Mouse (Mus musculus): ENCODE data around the gene Hist1h1a. TPM values are rescaled to one million over a fixed set of nuclear protein-coding genes. Genes with fewer than 3 reads are reported as not detected.

Hist1h1a gene
- total and polyA plus RNA-seq, 3 experiments: 2.4 to 1,163 (median 30.9) TPM

DNA sequence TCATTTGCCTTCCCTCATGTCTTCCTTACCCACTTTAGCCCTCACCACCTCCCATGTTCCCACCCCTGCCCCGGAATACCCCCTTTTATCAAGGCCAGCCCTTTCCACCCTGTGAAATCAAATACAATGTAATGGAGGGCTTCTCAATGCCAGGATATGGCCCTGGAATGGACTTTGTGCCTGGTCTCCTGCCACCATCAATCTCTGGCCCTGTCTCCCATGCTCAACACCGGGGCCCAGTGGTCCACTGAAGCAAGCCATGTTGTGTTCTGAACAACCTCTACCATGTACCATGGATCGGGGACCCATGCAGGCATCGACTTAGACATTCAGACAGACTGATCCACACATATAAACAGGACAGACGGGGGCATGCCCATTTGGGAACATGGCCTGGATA is 33.8 kb upstream of the Hist1h1a start:
- TF ChIP-seq ZKSCAN1 (IDR thresholded peaks at IDR 0.05; ENCODE audit: borderline replicate concordance, low read depth, low read length) (no peak), TBP (conservative IDR thresholded peaks at IDR 0.05; ENCODE audit: low read depth, low read length) (no peak), ELF1 (IDR thresholded peaks at IDR 0.05; ENCODE audit: low read depth, low read length) (no peak), JUND (conservative IDR thresholded peaks at IDR 0.05; ENCODE audit: low read depth, low read length) (no peak), UBTF (IDR thresholded peaks at IDR 0.05; ENCODE audit: low read depth, low read length) (no peak), HCFC1 (IDR thresholded peaks at IDR 0.05; ENCODE audit: low read depth, low read length) (no peak), POLR2A (IDR thresholded peaks at IDR 0.05; ENCODE audit: low read depth, low read length) (no peak)
- H3K4me2 ChIP-seq (ENCODE audit: insufficient read depth, low read depth, poor library complexity, severe bottlenecking): no peak overlapping the region
- dilution Hi-C loops (cut with MboI; ENCODE audit: extremely low pct_ligation_motif_present, extremely low pct_unique_long_range_greater_than_20kb, low sequenced_read_pairs) (no loop called here), in situ Hi-C loops (cut with MboI; ENCODE audit: low pct_ligation_motif_present, low pct_unique_long_range_greater_than_20kb, low sequenced_read_pairs) (loop anchor here (10.0 kb wide), 1 partner anchor 95 kb away; no protein-coding TSS in a partner anchor)
- no peaks in the 10 kb centered on the region for H3K36me3 ChIP-seq (replicated peaks in 1 of 2; ENCODE audit: control insufficient read depth in 1 of 2, insufficient read depth in 1 of 2, low read length in 1 of 2)
- H3K27ac ChIP-seq (ENCODE audit: insufficient read depth, low read depth): no peak overlapping the region
- H3K4me1 ChIP-seq (ENCODE audit: control insufficient read depth in 1 of 2, insufficient read depth in 2 of 2): no peaks in the 10 kb centered on the region
- no peaks in the 10 kb centered on the region for H3K9me3 ChIP-seq (replicated peaks; ENCODE audit: low read length)
- H3K4me3 ChIP-seq (replicated peaks in 1 of 3; ENCODE audit: low read depth in 2 of 3, low read length in 2 of 3, poor library complexity in 1 of 3): no peak overlapping the region
- H3K9ac ChIP-seq (ENCODE audit: insufficient read depth, low read depth): no peak overlapping the region
- H3K79me2 ChIP-seq (replicated peaks; ENCODE audit: control insufficient read depth, extremely low read depth, insufficient read depth, poor library complexity, severe bottlenecking): no peaks in the 10 kb centered on the region
- H3K27me3 ChIP-seq (replicated peaks): no peaks in the 10 kb centered on the region
- no peak for DNase-seq (ENCODE audit: extremely low read depth)

DNA sequence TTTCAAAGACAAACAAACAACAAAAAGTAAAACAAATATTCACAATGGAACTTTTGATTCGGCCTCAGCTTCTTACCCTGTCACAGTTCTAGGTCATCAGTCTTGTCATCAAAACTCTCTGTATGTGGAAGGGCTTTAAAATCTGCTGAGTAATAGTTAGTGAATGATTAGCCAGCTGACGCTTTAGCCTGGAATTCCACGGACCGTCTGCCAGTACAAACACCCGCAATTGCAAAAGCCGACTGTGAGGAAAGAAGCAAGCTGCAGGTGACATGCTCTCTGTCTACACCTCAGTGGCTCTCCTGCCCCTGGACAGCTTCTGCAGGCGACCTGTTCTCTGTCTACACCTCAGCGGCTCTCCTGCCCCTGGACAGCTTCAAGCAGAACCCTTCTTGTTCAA is 33.0 kb upstream of the Hist1h1a start:
- Histone ChIP-seq H3K4me2 (ENCODE audit: insufficient read depth, low read depth, poor library complexity, severe bottlenecking) (no peak overlapping the region), H3K27me3 (replicated peaks) (no peaks in the 10 kb centered on the region), H3K36me3 (replicated peaks in 1 of 2; ENCODE audit: control insufficient read depth in 1 of 2, insufficient read depth in 1 of 2, low read length in 1 of 2) (no peaks in the 10 kb centered on the region), H3K4me3 (replicated peaks in 1 of 3; ENCODE audit: low read depth in 2 of 3, low read length in 2 of 3, poor library complexity in 1 of 3) (no peak overlapping the region), H3K79me2 (replicated peaks; ENCODE audit: control insufficient read depth, extremely low read depth, insufficient read depth, poor library complexity, severe bottlenecking) (no peaks in the 10 kb centered on the region), H3K9ac (ENCODE audit: insufficient read depth, low read depth) (no peak overlapping the region), H3K4me1 (ENCODE audit: control insufficient read depth in 1 of 2, insufficient read depth in 2 of 2) (no peaks in the 10 kb centered on the region), H3K27ac (ENCODE audit: insufficient read depth, low read depth) (no peak overlapping the region), H3K9me3 (replicated peaks; ENCODE audit: low read length) (no peaks in the 10 kb centered on the region)
- TF ChIP-seq SMC3 (IDR thresholded peaks at IDR 0.05; ENCODE audit: low read depth, low read length) (no peak), NRF1 (IDR thresholded peaks at IDR 0.05; ENCODE audit: low read depth, low read length) (no peak), MXI1 (IDR thresholded peaks at IDR 0.05; ENCODE audit: low read depth, low read length) (no peak)
- dilution Hi-C loops (cut with MboI; ENCODE audit: extremely low pct_ligation_motif_present, extremely low pct_unique_long_range_greater_than_20kb, low sequenced_read_pairs) (no loop called here), in situ Hi-C loops (cut with MboI; ENCODE audit: low pct_ligation_motif_present, low pct_unique_long_range_greater_than_20kb, low sequenced_read_pairs) (no loop called here)
- DNase-seq (ENCODE audit: extremely low read depth): no peak

DNA sequence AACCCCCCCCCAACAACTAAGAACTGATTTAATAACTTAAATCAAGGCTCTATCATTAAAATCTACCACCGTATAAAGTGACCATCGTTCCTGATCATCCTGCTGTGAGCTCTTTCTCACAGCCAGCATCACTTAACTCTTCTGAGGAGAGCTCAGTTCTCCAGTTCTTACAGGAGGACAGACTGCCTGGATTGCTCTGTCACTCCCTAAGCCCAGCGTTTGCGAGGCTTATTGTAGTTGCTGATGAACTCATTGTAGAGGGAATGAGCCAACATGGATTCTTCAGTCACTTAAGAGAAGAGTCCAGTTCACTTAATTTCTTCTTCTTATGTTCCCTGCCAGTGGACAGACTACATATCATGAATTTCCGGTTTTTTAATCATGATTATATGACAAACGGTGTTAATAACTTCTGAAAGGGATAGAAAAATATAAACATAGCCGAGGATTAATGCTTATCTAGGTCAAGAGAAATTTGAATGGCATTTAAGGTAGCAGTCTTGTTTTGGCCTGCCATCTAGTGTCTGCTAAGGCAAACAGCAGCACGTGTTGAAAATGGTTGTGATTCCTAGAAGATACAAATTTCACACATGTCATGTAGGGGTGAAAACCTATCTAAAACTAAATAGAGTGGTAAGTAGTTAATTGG is 31.2 kb upstream of the Hist1h1a start:
- Histone ChIP-seq H3K27ac (ENCODE audit: insufficient read depth, low read depth) (no peak overlapping the region), H3K4me2 (ENCODE audit: insufficient read depth, low read depth, poor library complexity, severe bottlenecking) (no peak overlapping the region), H3K36me3 (replicated peaks in 1 of 2; ENCODE audit: control insufficient read depth in 1 of 2, insufficient read depth in 1 of 2, low read length in 1 of 2) (no peaks in the 10 kb centered on the region), H3K9ac (ENCODE audit: insufficient read depth, low read depth) (no peak overlapping the region), H3K4me1 (ENCODE audit: control insufficient read depth in 1 of 2, insufficient read depth in 2 of 2) (no peaks in the 10 kb centered on the region), H3K79me2 (replicated peaks; ENCODE audit: control insufficient read depth, extremely low read depth, insufficient read depth, poor library complexity, severe bottlenecking) (no peaks in the 10 kb centered on the region), H3K9me3 (replicated peaks; ENCODE audit: low read length) (no peaks in the 10 kb centered on the region), H3K27me3 (replicated peaks) (no peaks in the 10 kb centered on the region), H3K4me3 (replicated peaks in 1 of 3; ENCODE audit: low read depth in 2 of 3, low read length in 2 of 3, poor library complexity in 1 of 3) (no peak overlapping the region)
- no peak for DNase-seq (ENCODE audit: extremely low read depth)
- dilution Hi-C loops (cut with MboI; ENCODE audit: extremely low pct_ligation_motif_present, extremely low pct_unique_long_range_greater_than_20kb, low sequenced_read_pairs) (no loop called here), in situ Hi-C loops (cut with MboI; ENCODE audit: low pct_ligation_motif_present, low pct_unique_long_range_greater_than_20kb, low sequenced_read_pairs) (no loop called here)
- TF ChIP-seq E2F4 (IDR thresholded peaks at IDR 0.05; ENCODE audit: insufficient replicate concordance, low read depth, low read length) (no peak), JUN (IDR thresholded peaks at IDR 0.05; ENCODE audit: insufficient read depth, low read depth, low read length) (no peak), MXI1 (IDR thresholded peaks at IDR 0.05; ENCODE audit: low read depth, low read length) (no peak), ZKSCAN1 (IDR thresholded peaks at IDR 0.05; ENCODE audit: borderline replicate concordance, low read depth, low read length) (no peak), ZC3H11A (IDR thresholded peaks at IDR 0.05; ENCODE audit: low read depth, low read length) (peak; percentile 76), BHLHE40 (IDR thresholded peaks at IDR 0.05; ENCODE audit: low read depth, low read length) (peak; percentile 87), UBTF (IDR thresholded peaks at IDR 0.05; ENCODE audit: low read depth, low read length) (no peak), MAFK (IDR thresholded peaks at IDR 0.05; ENCODE audit: insufficient replicate concordance, low read length) (no peak), IRF4 (IDR thresholded peaks at IDR 0.05; ENCODE audit: low read depth, low read length) (no peak), NRF1 (IDR thresholded peaks at IDR 0.05; ENCODE audit: low read depth, low read length) (no peak), POLR2AphosphoS2 (IDR thresholded peaks at IDR 0.05; ENCODE audit: low read depth, low read length) (no peak), CHD2 (IDR thresholded peaks at IDR 0.05; ENCODE audit: low read length) (no peak), SIN3A (IDR thresholded peaks at IDR 0.05; ENCODE audit: low read length) (no peak), ETS1 (conservative IDR thresholded peaks at IDR 0.05; ENCODE audit: low read depth, low read length) (no peak), MEF2A (IDR thresholded peaks at IDR 0.05; ENCODE audit: borderline replicate concordance, low read depth, low read length) (no peak), ZNF384 (IDR thresholded peaks at IDR 0.05; ENCODE audit: low read depth, low read length) (no peak), CHD1 (IDR thresholded peaks at IDR 0.05; ENCODE audit: low read depth, low read length) (no peak), ELF1 (IDR thresholded peaks at IDR 0.05; ENCODE audit: low read depth, low read length) (no peak), USF2 (conservative IDR thresholded peaks at IDR 0.05; ENCODE audit: low read depth, low read length) (no peak), POLR2A (IDR thresholded peaks at IDR 0.05; ENCODE audit: low read depth, low read length) (no peak), MAZ (IDR thresholded peaks at IDR 0.05; ENCODE audit: low read depth, low read length) (no peak)

Measured in CH12.LX (cell line).